Mouse (Mus musculus): ENCODE data around the gene Ifngr2. TPM values are rescaled to one million over a fixed set of nuclear protein-coding genes. Genes with fewer than 3 reads are reported as not detected.

The Ifngr2 gene
- 27.9 and 31.9 TPM in 2 replicates for polyA plus RNA-seq (2016; fragmentation: Nextera tagmentation; extraction: Ambion mirVana)

- Histone ChIP-seq H3K27me3 (peaks cover 11% of the 10 kb centered on the region; the same call in 1 of the 2 replicates), H3K27ac (no peak within 1 kb of the TSS), H3K9ac (peak within 1 kb of the TSS; percentile 97), H3K36me3 (replicated peaks) (no peaks in the 10 kb centered on the region), H3K4me3 (replicated peaks) (peak within 1 kb of the TSS; percentile 95), H3K9me3 (no peaks in the 10 kb centered on the region), H3K4me1 (peaks cover 27% of the 10 kb centered on the region), H3K4me2 (peak within 1 kb of the TSS; percentile 87)
- ATAC-seq (ENCODE audit: low FRiP score) = peak; percentile 92
- WGBS = 2% methylated on average over 48 of the region's 74 CpGs
Observed at GRCm38 (mm10) chr16:91546836-91547741, at the start of gene Ifngr2. Gene Ifngr2, plus strand, starts transcription at chr16:91547072.

- Histone ChIP-seq H3K4me3 (replicated peaks) (no peak overlapping the region), H3K9me3 (no peaks in the 10 kb centered on the region), H3K9ac (no peak overlapping the region), H3K4me1 (no peaks in the 10 kb centered on the region), H3K36me3 (replicated peaks) (peaks cover 89% of the 10 kb centered on the region), H3K27ac (no peak overlapping the region), H3K4me2 (no peak overlapping the region), H3K27me3 (no peaks in the 10 kb centered on the region)
- 95% methylated on average over 7 of the region's 7 CpGs for WGBS
- ATAC-seq (ENCODE audit: low FRiP score) = no peak
Observed at GRCm38 (mm10) chr16:91498041-91498440, 48.8 kb upstream of the Ifngr2 start.

- 95% methylated on average over 7 of the region's 7 CpGs for whole genome bisulfite sequencing
- H3K36me3 ChIP-seq (replicated peaks) = peaks cover 76% of the 10 kb centered on the region
- no peaks in the 10 kb centered on the region for H3K27me3 ChIP-seq
- H3K4me2 ChIP-seq = no peak overlapping the region
- no peaks in the 10 kb centered on the region for H3K9me3 ChIP-seq
- H3K4me1 ChIP-seq = no peaks in the 10 kb centered on the region
- no peak overlapping the region for H3K9ac ChIP-seq
- no peak overlapping the region for H3K27ac ChIP-seq
- H3K4me3 ChIP-seq (replicated peaks) = no peak overlapping the region
- ATAC-seq (ENCODE audit: low FRiP score) = no peak
Observed at GRCm38 (mm10) chr16:91504701-91505100, 42.2 kb upstream of the Ifngr2 start.

DNA sequence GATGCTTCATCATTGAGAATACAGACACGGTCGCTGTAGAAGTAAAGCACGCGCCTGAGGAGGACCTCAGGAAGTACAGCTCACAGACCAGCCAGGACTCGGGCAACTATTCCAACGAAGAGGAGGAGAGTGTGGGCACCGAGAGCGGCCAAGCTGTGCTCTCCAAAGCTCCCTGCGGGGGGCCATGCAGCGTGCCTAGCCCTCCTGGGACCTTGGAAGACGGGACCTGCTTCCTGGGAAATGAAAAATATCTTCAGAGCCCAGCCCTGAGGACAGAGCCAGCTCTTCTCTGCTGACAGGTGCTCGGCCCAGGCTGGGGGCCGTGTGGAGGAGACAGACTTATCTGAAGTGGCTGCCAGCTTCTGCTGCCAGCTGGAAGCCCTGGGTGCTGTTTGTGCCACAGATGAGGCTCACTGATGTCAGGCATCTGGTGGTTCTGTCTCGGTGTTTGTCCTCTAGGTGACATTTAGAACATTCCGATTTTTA lies 41.7 kb upstream of the Ifngr2 start:
- no peaks in the 10 kb centered on the region for H3K27me3 ChIP-seq
- no peak overlapping the region for H3K9ac ChIP-seq
- H3K9me3 ChIP-seq = no peaks in the 10 kb centered on the region
- no peak overlapping the region for H3K4me3 ChIP-seq (replicated peaks)
- no peak for ATAC-seq (ENCODE audit: low FRiP score)
- H3K27ac ChIP-seq = no peak overlapping the region
- H3K4me2 ChIP-seq = no peak overlapping the region
- peaks cover 76% of the 10 kb centered on the region for H3K36me3 ChIP-seq (replicated peaks)
- H3K4me1 ChIP-seq = no peaks in the 10 kb centered on the region
- 91% methylated on average over 15 of the region's 15 CpGs for WGBS

GRCm38 (mm10) chr16:91506396-91506795 lies 40.5 kb upstream of the Ifngr2 start:
- Histone ChIP-seq H3K4me2 (no peak overlapping the region), H3K36me3 (replicated peaks) (peaks cover 64% of the 10 kb centered on the region), H3K27me3 (no peaks in the 10 kb centered on the region), H3K4me3 (replicated peaks) (no peak overlapping the region), H3K27ac (no peak overlapping the region), H3K9ac (no peak overlapping the region), H3K9me3 (no peaks in the 10 kb centered on the region), H3K4me1 (no peaks in the 10 kb centered on the region)
- 97% methylated on average over 12 of the region's 12 CpGs for WGBS
- ATAC-seq (ENCODE audit: low FRiP score) = no peak

DNA sequence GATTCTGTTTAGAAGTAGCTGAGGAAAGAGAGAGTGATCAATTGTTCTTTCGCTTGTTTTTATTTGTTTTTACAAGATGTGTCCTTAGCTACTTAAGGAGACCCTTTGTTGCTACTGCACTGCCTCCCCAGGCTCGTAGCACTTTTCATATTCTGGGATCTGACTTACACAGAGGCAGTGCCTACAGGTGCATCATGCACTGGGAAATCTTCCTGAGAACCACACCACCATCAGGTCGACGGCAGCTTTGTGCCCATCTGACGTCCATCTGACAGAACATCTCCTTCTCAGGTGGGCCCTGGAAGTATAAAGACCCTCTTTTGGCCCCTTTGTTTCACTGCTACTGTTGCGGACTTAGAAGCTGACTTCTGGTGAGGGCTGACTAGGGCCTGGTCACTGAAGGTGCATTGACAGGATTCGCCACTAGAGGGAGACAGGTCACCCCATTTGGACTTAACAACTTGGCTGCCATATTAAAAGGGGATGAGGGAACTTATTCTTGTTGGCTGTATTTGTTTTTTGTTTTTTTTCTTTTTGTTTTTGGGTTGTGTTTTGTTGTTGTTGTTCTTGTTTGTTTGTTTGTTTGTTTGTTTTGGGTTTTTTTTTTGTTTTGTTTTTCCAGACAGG lies 34.6 kb upstream of the Ifngr2 start:
- WGBS = 33% methylated on average over 7 of the region's 7 CpGs
- peaks cover 13% of the 10 kb centered on the region for H3K36me3 ChIP-seq (replicated peaks)
- peak; percentile 65 for ATAC-seq (ENCODE audit: low FRiP score)
- H3K27ac ChIP-seq = no peak overlapping the region
- no peaks in the 10 kb centered on the region; the same call in 1 of the 2 replicates for H3K27me3 ChIP-seq
- H3K4me2 ChIP-seq = no peak overlapping the region
- no peaks in the 10 kb centered on the region for H3K4me1 ChIP-seq
- H3K4me3 ChIP-seq (replicated peaks) = no peak overlapping the region
- no peak overlapping the region for H3K9ac ChIP-seq
- no peaks in the 10 kb centered on the region for H3K9me3 ChIP-seq

GRCm38 (mm10) chr16:91513099-91513498 lies 33.8 kb upstream of the Ifngr2 start:
- H3K27me3 ChIP-seq = no peaks in the 10 kb centered on the region; the same call in 1 of the 2 replicates
- ATAC-seq (ENCODE audit: low FRiP score) = no peak
- H3K4me3 ChIP-seq (replicated peaks) = no peak overlapping the region
- 88% methylated on average over 6 of the region's 6 CpGs for WGBS
- H3K36me3 ChIP-seq (replicated peaks) = 0 out of 2 replicates have a peak, but pooled peaks cover 7% of the 10 kb centered on the region
- no peaks in the 10 kb centered on the region for H3K9me3 ChIP-seq
- H3K9ac ChIP-seq = no peak overlapping the region
- no peak overlapping the region for H3K27ac ChIP-seq
- no peak overlapping the region for H3K4me2 ChIP-seq
- no peaks in the 10 kb centered on the region for H3K4me1 ChIP-seq

GRCm38 (mm10) chr16:91517020-91517419 lies 29.9 kb upstream of the Ifngr2 start:
- no peak for ATAC-seq (ENCODE audit: low FRiP score)

GRCm38 (mm10) chr16:91522040-91522439 lies 24.8 kb upstream of the Ifngr2 start:
- Histone ChIP-seq H3K4me2 (no peak overlapping the region), H3K27me3 (no peaks in the 10 kb centered on the region), H3K9me3 (no peaks in the 10 kb centered on the region), H3K4me3 (replicated peaks) (no peak overlapping the region), H3K4me1 (no peaks in the 10 kb centered on the region), H3K36me3 (replicated peaks) (no peaks in the 10 kb centered on the region), H3K27ac (no peak overlapping the region), H3K9ac (no peak overlapping the region)
- 82% methylated on average over 5 of the region's 5 CpGs for WGBS
- ATAC-seq (ENCODE audit: low FRiP score) = no peak

More at GRCm38 (mm10) chr16:91517020-91517419, 29.9 kb upstream of the Ifngr2 start:
- H3K4me2 ChIP-seq = no peak overlapping the region
- no peaks in the 10 kb centered on the region for H3K9me3 ChIP-seq
- H3K4me3 ChIP-seq (replicated peaks) = no peak overlapping the region
- H3K27ac ChIP-seq = no peak overlapping the region
- H3K27me3 ChIP-seq = no peaks in the 10 kb centered on the region; the same call in 1 of the 2 replicates
- no peaks in the 10 kb centered on the region for H3K4me1 ChIP-seq
- no peak overlapping the region for H3K9ac ChIP-seq
- WGBS = 90% methylated on average over 7 of the region's 7 CpGs
- H3K36me3 ChIP-seq (replicated peaks) = no peaks in the 10 kb centered on the region

DNA sequence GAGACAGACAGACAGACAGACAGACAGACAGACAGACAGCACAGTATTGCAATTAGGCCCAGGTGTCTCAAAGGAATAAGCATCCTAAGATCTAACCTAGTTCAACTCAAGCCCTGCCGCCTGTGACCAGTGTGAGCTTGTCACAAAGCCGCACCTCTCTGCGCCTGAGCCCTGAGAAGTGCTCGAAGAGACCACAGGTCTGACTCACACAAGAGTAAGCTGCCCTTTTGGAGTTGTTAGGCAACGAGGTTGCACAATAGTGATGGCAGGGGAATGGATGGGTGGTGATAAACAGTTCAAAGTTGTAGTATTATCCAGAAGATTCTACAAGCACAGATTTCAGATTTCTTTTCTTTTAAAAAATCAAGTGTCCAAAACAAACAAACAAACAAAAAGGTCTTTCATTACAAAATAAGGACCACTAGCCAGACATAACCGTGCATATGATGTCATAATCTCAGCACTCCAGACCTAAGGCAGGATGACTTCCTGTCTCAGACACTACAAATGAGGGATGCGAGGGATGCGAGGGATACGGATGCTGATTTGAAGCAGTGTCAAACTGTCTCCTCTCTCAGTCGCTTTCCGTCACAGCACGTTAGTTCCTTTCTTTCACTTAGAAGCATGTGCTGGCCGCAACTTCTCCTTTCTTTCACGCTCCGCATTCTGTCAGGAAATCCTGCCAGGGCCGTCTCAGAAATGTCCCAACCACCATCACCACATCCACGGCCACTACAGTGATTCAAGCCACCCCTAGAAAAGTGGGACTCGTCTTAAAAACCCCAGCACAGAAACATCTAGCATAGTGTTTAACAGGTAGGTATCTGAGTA lies 24.2 kb upstream of the Ifngr2 start:
- Histone ChIP-seq H3K27me3 (no peaks in the 10 kb centered on the region), H3K27ac (no peak overlapping the region), H3K4me2 (no peak overlapping the region), H3K4me3 (replicated peaks) (no peak overlapping the region), H3K9me3 (no peaks in the 10 kb centered on the region), H3K9ac (no peak overlapping the region), H3K36me3 (replicated peaks) (no peaks in the 10 kb centered on the region), H3K4me1 (no peaks in the 10 kb centered on the region)
- WGBS = 79% methylated on average over 18 of the region's 18 CpGs
- no peak for ATAC-seq (ENCODE audit: low FRiP score)

GRCm38 (mm10) chr16:91524206-91524605 lies 22.7 kb upstream of the Ifngr2 start:
- Histone ChIP-seq H3K9ac (no peak overlapping the region), H3K9me3 (no peaks in the 10 kb centered on the region), H3K27me3 (no peaks in the 10 kb centered on the region), H3K4me1 (no peaks in the 10 kb centered on the region), H3K4me2 (no peak overlapping the region), H3K36me3 (replicated peaks) (no peaks in the 10 kb centered on the region), H3K4me3 (replicated peaks) (no peak overlapping the region), H3K27ac (no peak overlapping the region)
- 88% methylated on average over 5 of the region's 5 CpGs for WGBS
- no peak for ATAC-seq (ENCODE audit: low FRiP score)

DNA sequence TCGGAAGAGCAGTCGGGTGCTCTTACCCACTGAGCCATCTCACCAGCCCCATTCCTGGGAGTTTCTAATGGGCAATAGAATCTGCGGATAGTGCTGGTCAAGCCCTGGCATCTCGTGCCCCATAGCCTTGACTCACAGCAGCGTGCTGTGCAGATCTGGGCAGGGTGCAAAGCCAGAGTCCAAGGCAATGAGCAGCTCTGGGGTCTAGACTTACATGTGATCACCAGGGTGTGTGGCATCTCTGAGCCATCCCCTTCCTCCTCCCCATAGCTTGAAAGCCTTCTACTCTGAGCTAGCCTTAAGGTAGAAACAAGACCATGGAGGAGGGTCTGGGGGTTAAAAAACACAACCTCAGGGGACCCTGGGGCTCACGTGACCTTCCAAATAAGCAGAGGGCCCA lies 20.6 kb upstream of the Ifngr2 start:
- Histone ChIP-seq H3K9ac (no peak overlapping the region), H3K4me1 (no peaks in the 10 kb centered on the region), H3K4me2 (no peak overlapping the region), H3K27me3 (no peaks in the 10 kb centered on the region), H3K9me3 (no peaks in the 10 kb centered on the region), H3K36me3 (replicated peaks) (no peaks in the 10 kb centered on the region), H3K27ac (no peak overlapping the region), H3K4me3 (replicated peaks) (no peak overlapping the region)
- no peak for ATAC-seq (ENCODE audit: low FRiP score)
- WGBS = 96% methylated on average over 6 of the region's 6 CpGs

All from forebrain, embryonic 12.5 days (tissue).